Mouse (Mus musculus) cortical plate, adult 2 months (tissue): ENCODE data around the gene Aoc3.

ENCODE experiments used
- CTCF ChIP-seq: fragments of 200-500 bp; IDR thresholded peaks from 2 replicates; pipeline ENCODE4 v1.5.1; 2011; ENCODE audit warnings: mild to moderate bottlenecking, control low read depth, low read length; ENCODE audit not compliant: insufficient read depth; ENCODE audit errors: extremely low read depth
- POLR2A ChIP-seq: fragments of 200-500 bp; IDR thresholded peaks from 2 replicates; pipeline ENCODE4 v1.6.1; 2011; ENCODE audit warnings: mild to moderate bottlenecking, low read length, control low read depth; ENCODE audit not compliant: insufficient read depth; ENCODE audit errors: extremely low read depth

- no peak for TF ChIP-seq POLR2A
- TF ChIP-seq CTCF: no peak
Measured at GRCm38 (mm10) chr11:101348774-101349173, 18.4 kb downstream of the Aoc3 start.
